Mouse (Mus musculus): Measurements from ENCODE around the gene Hdac9. TPM values are rescaled to one million over a fixed set of nuclear protein-coding genes. Genes with fewer than 3 reads are reported as not detected.
A peak's percentile ranks its signal among the peaks of the same experiment; 100 is the strongest.

Hdac9 gene
- total RNA-seq, 2 experiments from 2014 or later, result 15.8 to 16.0 TPM

DNA sequence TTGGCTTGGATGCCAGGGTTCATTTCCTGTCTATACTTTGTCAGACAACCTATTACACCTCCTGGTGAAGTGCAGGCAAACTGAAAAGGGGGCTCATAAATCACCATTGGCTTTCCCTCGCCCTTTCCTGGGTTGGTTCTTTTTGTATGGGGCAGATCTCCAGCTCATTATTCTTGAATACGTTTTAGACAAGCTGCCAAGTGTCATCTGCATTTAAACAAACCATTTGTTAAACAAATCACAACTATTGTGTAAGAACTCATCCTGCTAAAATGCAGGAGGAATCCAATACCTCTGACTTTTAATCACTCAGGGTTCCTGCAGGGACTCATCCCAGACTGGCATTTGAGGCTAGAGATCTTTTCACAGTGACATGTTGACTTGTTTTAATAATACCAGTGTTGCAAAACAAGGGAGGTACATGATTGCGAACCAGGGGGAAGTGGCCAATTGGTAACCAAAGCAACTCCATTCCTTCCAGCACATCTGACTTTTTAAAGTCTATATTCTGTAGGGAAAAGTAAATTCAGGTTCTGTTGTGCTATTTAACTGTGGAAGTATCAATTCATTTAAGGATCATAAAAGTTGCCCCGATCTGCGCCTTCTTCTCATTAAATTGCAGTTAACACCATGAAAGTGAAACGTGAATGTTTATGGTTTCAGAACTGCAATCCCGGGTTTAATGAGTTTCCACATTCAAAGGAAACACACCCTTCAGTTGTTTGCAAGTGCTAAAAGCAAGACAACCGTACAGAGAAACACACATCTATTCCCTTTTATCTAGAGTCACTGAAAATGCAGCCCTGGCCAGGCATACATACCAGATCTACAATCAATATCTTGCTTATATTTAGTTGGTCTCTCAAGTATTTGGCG is 696.6 kb downstream of the Hdac9 start:
- no peak for DNase-seq

DNA sequence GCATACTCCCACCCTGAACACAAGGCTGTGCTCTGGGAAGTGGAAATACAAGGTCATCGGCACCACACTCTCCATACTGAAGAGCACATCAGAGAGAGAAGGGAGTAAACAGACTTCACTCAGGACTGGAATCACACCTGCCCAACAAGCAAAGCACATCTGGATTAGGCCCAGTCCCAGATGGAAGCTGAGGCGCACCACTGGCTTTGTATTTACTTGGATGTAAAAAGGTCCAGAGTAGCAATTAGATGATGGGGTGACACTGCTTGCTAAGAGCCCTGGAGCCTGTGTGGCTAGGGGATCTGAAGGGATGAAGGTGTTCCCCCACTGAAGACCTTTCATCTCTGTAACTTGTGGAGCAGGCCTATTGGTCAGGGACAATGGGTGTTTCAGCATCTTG is 698.3 kb downstream of the Hdac9 start:
- no peak for DNase-seq

DNA sequence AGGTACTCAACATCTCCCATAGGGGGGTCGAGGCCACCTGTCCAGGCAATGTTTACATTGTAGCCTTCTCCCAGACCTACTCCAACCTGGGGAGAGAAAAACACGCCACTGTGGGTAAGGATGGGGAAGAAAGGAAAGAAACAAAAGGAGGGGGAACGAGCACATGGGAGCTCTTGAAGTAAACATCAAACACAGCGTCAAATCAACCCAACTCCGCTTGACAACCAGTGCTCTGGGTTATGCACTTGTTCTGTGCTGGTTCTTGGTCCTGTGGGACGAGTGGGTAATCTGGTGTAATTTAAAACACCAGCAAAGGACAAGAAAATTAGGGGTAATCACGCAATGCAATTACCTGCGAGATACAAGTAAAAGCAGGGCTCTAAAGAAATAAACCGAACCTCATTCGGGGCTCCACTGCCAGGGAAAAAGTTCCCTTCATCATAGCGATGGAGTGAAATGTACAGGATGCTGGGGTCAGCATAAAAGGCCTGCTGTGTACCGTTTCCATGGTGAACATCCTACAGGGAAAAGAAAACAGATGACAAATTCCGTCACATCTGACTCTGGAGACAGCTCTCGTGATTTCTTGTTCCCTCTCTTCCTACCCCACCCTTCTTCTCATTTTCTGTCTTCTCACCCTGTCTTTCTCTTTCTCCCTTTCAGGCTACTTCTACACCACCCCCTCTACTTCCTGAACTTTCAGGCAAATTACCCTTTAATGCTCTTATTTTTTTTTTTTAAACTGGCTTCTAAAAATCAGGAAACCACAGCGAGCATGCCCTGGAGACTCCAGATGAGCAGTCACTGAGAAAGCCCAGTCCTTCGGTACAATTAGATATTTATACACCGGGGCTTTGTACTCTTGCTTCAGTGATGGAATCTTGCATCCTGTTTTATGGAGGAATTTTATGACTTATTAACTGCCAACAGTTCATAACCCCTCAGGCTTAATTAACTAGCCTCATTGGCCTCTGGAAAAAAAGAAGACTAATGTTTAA is 701.6 kb downstream of the Hdac9 start:
- no peak for DNase-seq

DNA sequence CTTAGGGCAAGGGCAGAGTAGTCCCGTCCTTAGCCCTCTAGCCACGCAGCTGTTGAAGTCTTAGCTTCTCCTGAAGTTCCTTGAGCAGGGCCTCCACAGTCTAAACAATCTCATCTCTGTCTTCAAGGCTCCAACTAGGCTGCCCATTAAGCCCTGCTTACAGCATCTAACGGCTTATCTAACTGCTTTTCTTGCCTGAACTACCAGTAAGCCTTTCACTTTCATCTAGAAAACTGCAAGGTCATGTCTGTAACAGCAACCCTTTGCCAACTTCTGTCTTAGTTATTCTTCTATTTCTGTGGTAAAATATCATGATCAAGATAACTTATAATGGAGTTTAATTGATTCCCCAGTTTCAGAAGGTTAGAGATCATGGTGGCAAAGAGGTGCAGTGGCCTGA is 704.7 kb downstream of the Hdac9 start:
- no peak for DNase-seq

DNA sequence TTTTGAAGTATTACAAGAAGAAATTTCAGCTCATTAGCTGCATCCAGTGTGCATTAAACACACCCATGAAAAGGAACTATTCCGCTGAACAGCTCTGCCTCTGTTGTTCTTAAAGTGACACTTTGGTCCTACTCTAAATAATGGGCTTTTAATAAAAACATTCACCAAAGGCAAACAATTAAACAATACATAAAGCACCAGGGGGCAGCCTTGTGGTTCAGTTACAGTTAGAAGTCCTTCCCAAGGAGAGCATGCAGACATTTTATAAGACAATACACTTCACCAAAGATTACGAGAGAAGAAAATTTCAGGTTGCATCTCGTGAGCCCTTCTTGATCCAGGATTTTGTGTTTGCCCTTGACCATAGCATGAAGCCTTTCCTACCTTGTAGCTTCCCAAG is 715.4 kb downstream of the Hdac9 start:
- no peak for DNase-seq

DNA sequence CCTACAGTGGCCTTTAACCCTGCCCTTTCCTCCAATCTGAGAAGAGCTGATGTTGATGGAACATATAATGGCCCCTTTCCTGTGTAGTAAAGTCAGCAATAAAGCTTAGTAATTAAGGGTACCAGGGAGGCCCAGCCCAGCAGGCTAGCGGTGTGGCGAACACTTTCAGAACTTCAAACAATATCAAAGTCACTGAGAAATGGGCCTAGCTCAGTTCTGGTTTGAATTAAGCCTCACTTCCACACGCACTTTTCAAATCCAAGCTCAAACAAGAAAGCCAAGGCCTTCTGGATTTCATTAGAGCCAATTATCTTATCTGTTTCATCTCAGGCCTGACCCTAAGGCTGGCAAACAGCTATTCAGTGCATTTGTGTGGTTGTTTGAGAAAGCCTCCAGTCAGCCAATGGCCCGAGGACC is 716.9 kb downstream of the Hdac9 start:
- DNase-seq, result no peak

DNA sequence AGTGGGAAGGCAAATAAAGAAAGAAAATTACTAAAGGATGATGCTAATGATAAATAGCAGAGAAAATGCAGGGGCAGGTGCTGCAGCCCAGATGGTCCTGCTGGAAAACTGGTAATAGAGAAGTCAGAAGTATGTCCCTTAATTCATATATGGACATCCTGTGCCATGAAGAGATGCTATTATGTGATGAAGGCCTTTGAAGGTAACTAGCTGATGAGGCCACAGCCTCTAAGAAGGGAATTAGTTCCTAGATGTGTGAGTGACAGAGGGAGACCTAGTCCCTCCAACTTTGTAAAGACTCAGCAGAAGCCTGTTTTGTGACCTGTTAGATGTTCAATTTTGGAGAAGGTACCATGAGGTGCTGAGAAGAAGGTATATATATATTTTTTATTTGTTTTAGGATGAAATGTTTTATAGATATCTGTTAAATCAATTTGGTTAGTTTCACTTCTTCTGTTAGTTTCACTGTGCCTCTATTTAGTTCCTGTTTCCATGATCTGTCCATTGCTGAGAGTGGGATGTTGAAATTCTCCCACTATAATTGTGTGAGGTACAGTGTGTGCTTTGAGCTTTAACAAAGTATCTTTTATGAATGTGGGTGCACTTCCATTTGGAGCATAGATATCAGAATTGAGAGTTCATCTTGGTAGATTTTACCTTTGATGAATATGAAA is 721.6 kb downstream of the Hdac9 start:
- no peak for DNase-seq

DNA sequence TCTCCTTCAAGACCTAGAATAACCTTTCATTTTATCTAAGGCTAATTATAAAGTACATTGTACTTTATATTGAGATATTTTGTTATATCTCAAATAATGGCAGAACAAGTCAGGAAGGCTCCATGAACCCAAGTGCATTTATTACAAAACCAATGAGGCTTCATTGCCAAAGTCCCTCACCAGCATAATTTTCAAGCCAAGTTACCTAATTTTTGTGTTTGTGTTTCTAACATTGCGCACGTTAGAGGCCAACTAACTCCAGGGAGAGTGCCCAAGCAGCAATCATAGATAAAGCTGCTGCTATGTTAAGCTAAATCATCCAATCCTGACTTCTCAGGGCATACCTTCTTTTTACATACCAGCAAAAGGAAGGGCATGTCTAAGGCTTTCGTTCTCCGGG is 722.8 kb downstream of the Hdac9 start:
- DNase-seq, result no peak

DNA sequence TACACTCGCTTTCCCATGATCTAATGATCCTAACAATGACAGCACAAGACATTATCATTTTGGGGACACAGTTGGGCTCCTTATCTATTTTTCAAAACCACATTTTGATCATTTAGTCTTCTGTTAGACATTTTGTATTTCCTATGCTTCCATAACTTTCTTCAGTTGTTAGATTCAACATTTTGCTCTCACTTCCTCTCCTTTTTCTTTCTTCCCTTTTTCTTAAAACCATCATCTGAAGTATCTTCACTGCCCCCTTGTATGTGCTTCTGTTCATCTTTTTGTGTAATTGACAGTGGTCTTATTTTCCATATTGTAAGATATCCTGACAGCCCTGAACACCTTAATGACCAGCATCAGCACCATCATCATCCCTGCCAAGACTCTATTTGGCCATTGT is 725.6 kb downstream of the Hdac9 start:
- DNase-seq, result no peak

DNA sequence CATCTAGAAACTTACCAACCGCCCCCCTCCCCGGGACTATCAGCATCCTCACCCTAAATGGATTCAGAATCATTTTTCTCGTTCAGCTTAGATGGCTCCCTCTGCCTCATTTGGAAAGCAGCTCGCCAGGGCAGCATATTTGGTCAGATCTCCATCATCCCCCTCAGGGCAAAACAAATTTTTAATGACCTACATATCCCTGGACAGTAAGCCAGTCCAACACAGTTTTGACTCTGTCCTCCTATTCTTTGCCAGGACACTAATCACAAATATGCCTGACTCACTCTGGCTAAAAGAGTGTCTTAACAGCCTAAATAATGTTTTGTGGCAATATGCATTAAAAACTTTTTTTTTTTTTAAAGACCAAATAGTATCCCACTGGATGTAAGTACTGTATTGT is 738.0 kb downstream of the Hdac9 start:
- DNase-seq, result peak in 1 of 2 experiments; percentile 2

DNA sequence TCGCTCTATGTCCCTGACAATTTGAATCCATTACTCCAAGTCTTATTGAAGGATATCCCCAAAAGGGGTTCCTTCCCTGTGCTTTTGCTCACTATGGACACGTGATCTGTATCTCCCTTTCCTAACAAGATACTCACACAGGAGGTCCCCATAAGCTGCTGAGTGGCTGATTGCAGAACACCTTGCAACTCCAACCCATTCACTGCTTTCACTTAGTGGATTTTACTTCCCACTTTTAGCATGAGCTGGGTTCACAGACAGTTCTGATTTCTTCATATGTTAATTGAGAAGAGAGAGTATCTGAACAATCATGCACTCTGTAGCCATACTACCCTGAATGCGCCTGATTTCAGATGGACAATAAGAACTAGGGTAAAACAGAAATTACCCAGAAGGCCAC is 740.1 kb downstream of the Hdac9 start:
- DNase-seq, result no peak

DNA sequence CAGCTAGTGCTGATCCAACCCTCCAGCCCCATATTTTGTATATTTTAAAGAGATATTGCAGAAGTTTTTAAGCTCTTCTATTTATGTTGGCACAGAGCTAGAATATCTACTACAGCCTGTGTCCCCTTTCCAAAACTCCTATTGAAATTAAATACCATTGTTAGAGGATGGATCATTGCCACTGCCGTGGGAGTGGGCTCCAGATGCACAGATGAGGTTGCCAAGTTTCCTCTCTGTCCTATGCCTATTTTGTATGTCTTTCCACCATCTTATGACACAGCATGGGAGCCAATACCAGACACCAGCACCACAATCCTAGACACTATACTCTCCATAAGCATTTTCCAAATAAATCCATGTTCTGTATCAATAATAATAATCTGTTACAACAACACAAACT is 743.9 kb downstream of the Hdac9 start:
- DNase-seq, result no peak

DNA sequence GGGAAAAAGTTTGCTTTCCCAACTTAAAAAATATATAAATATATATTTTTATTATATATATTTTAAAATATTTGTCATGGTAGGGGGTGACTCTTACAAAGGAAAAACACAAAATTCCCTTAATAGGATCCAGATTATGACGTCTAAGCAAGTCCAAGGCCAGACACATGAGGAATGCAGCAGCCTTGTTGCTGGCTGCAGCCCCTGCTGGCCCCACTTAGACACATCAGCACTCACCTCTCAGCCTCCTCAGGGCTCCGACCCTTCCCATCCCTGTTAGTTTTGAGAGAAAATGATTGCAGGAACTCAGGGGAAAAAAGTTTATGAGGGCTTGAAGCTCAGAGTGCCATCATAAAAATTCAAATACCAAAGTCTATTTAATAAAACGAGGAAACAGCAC is 746.3 kb downstream of the Hdac9 start:
- DNase-seq, result no peak

DNA sequence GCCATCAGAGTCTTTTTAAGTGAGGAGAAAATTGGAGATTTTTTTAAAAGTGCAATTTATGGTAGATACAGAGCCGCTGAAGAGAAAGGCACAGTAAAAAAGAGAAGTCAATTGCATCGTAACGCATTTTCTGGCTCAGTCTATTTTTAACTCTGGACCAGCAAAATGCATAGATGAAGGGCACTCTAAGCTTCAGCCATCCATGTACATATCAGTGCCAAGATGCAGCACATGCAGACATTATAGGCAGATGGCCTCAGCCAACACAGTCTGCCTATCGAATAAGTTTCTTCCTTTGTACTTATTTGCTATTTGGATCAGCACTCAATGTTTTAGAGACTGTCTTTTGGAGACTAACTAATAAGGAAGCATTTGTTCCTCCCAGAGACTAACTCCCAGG is 751.2 kb downstream of the Hdac9 start:
- no peak for DNase-seq

DNA sequence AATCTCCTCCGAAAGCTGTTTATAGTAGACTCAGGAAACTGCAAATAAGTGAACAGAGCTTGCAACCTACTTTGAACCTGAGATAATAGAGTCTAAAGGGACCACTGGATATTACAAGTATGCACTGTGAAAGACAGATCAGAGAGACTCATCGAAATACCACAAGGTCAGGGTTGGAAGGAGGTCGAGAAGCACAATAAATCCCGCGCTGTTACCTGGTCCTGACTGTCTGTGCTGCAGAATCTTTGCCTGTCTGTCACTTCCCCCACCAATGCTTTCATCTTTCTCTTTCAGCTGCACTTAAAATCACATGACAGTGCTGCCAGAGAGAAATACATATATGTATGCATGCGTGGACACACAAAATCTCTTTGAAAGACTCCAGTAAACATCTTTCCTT is 760.6 kb downstream of the Hdac9 start:
- no peak for DNase-seq

DNA sequence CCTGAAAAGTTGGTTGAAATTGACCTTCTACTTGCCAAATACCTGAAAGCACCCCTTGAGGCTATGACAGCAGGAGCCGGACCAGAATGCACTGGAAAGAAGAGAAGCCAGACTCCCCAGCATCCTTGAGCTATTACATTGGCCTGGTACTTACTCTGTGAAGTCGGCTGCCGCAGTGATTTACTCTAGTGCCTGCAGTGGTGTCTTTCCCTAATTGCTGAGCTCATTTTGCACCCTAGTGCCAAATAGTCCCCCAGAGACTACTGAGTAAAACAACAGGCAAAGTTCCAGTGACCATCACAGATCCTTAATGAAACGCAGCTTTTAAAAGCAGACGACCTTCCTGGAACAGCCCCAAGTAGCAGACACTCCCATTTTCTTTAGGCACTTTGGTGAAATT is 761.2 kb downstream of the Hdac9 start:
- DNase-seq, result peak; percentile 2 to 4

DNA sequence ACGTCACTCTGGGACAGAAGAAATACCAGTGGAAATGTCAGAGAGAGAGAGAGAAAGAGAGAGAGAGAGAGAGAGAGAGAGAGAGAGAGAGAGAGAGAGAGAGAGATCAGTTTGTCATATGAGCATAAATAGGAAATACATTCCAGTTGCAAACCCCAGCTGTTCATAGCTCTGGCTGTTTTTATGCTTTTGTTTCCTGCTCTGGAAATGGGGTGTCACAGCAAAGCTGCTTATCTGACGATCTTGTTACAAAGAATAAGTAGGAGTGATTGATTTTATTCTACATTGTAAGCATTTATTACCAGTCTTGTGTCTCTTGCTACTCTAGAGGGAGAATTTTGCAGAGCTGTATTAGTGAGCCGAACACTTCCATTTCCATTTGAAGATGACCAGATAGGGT is 762.1 kb downstream of the Hdac9 start:
- DNase-seq, result no peak

DNA sequence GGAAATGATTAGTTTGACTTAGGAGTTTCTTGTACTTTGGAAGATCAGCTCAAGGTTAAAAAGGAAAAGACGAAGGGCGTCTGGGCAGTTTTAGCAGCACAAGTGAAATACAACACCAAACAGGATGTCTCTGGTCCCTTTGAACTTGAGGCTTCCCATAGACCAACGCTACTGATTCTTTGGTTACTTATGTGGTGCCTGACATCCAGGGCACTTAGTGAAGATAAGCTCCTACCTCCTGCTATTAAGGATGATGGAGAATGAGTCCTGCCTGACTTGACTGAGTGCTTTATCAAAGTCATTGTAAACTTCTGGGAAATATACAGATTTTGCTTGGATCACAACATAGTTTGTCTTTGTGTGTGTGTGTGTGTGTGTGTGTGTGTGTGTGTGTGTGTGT is 765.6 kb downstream of the Hdac9 start:
- no peak for DNase-seq

DNA sequence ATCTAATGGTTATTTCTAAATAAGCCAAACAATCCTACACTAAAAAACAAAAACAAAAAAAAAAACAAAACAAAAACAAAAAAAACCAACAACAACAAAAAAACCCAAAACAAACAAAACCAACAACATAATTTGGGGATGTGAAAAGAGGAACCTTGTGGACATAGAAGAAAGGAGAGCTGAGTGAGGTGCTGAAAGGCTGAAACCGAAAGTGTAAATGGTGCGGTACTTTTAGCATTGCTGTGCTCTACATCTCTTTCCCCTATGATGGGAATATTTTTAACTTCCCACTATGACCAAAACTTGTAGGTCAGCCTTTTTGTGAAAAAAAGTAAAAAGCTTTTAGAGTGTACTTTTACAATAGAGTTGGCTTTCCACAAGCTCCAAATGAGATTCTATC is 774.2 kb downstream of the Hdac9 start:
- DNase-seq, result peak in 1 of 2 experiments; percentile 2

DNA sequence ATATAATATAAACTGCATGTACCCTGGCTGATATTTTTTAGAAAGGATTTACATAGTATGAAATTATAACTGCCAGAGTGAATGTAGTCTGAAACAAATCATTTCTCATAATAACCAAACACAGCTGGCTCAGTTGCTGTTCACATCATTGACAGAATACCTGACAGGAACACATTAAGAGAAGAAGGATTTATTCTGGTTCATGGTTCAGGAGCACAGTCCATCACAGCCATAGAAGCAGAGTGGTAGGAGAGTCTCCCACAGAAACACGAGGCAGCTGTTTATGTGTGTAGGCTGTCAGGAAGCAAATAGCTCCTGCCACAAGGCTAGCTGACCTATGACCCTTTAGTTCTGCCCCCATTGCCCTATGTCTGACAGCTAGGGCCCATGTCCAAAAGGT is 803.6 kb downstream of the Hdac9 start:
- no peak for DNase-seq

DNA sequence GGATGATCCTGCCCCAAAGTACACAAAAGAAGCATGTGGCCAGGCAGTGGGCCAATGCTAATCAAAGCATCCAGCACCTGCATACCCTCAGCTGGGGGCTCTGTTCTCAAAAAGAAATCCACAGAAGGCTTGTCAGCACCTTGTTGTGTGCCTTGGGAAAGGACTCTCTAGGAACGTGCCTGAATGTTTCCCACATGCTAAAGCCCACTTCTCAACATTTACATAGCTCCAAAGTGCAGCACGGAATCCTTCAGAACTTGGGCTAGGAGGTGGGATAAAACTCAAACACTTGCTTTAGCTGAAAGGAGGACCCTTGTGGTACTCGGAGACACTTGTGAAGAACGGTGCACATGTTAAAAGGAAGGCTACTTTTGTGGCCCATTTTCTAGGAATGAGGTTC is 823.9 kb downstream of the Hdac9 start:
- no peak for DNase-seq

DNA sequence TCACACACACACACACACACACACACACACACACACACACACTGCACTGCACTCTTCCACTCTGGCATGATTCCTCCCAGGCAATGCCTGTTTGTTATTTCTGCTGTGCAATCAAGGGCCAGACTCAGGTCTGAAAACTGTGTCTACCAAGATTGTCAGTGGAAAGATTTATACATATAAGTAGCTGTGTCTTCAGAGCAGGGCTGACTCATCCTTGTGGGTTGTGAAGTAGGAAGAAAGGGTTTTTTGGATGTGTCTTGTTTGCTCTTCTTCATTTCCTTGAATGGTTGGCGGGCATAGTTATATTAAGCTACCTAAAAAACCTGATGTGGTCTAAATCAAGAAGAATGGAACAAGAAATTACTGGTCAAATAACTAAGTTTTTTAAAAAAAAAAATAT is 825.0 kb downstream of the Hdac9 start:
- no peak for DNase-seq
